Mouse (Mus musculus) c-Kit-positive CD71-positive TER-119-negative erythroid progenitor cells, embryonic 14.5 days (primary cell): ENCODE data around the gene Pcsk1n.

ENCODE experiments used
- DNase-seq: peaks from one replicate; pipeline ENCODE4 v3.0.0-alpha.2; 2013; ENCODE audit warnings: low read depth

Gene Pcsk1n

DNA sequence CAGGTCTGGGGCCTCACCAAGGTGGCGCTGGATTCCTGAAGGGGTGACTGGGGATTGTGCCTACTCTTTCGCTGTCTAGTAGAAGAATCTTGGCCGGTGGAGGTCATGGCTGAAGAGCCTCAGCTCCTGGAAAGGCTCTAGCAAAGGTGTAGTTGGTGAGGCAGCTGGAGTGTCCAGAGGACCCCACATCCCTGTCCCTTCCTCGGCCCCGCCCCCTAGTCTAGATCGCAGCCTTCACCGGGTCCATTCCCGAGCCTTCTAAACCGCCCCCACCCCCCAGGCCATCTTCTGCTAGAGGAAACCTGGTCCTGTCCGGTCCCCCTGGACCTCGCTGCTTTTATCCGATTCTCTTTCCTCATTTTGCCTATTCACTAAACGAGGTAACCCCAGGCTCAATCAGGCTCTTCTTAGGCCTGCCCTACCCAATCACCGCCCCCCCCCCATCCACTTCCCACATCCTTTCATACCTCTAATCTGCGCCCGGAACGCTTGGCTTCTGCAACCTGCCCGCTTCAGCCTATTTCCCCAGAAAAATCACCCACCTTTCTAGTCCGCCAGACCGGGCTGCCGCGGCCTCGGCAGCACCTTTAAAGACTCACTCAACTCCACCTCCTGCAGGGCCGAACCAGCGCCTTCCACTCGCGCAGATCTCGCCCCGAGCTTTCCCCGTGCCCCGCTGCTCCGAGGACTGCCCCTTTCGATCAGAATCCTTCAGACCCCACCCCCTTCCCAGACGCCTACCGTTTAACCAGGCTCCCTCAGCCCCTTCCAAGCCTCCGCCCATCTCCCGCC is 27.7 kb downstream of the Pcsk1n start, which contains the start of gene Hdac6:
TSS of gene Hdac6 (minus strand) at position 782 of the 792 bp plus-strand sequence.
- no peak for DNase-seq

DNA sequence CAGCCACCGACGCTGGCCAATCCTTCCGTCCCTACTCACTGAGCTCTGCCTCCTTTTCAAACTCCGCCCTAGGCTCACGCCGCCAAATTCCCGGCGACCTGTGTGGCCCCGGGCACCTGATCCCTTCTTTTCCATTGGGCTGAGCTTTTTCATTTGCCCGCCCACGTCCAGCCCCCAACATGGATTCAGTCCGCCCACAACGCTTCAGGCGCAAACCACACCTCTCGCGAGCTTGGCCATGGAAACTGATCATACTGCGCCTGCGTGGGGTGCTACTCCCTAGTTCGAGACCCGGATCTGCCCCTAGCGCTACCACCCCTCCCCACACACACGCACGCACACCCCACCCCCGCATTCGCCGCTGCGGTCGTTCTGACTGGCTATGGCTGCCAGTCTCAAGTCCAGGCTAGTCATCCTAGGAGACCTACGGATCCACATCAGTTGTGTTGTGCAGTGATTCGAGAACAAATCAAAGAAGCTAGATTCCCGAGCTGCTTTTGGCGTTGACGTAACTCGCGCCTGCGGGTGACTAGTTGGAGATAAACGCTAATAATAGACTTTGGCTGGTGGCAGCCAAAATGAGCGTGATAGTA is 28.4 kb downstream of the Pcsk1n start:
- peak; percentile 86 for DNase-seq

DNA sequence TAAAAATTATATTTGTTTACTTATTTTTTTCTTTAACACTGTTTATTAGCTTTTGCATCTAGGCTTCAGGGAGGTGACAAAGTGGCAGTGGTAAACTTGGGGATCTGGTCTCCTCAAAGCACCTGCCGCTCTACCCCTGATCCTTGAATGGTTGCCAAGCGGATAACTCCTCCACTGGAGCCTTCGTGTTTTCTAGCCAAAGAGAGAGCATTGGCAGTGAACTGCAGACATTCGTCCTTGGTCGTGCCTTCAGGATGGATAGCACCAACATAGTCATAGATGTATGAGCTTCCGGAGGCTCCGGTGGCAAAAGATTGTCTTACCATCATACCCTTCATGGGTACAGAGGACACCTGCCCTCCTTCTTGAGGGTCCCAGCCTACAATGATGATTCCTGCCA is 30.5 kb downstream of the Pcsk1n start:
- DNase-seq = no peak

DNA sequence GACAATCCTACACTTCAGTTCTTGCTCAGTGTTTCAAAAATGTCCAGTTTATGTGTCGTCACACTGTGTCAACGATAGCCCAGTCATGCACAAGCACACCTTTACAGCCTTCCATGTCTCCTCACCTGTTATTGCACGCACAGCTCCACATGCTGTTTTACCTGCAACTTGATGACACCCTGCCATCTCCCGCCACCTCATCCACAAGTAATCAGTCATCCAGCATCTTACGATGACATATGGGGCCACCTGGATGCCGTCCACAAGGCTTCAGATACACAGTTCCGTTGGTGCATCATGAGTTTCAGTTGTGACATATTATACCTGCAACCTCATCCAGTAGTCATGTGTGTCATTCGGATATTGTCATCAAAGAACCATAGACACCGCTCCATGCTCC is 39.2 kb downstream of the Pcsk1n start:
- no peak for DNase-seq

DNA sequence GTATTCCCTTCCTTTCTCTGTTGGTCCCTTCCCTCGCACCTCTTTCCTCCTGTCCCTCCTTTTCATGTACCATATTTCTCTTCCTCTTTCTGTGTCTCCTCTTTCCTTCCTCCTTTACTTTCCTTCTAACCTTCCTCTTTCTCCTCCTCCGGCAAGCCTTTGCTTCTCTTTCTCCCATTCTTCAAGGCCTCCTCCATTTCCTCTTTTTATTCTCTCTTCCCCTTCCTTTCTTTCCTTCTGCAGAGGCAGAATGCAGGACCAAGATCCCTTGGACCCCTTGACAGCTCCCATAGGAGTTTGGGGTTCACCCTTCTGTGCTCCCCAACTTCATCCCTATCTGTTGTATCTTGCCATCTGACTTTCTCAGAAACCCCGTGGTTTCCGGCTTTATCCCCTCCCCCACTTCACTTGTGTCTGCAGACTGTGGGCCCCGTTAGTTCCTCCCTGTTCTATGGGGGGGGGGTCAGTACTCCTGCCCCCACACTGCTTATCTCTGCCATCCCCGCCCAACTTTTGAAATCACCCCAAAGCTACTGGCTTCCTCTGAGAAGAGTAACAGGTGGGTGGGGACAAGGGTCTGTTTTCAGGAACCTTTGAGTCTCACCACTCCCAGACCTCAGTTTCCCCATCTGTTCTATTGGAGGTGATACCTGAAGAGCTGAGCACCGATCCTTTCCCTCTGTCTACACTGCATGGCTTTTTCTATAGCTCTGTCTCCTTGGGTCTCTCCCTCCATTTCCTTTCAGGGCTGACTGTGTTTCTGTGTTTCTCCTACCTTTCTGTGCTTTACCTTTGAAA is 44.4 kb downstream of the Pcsk1n start:
- DNase-seq = no peak

DNA sequence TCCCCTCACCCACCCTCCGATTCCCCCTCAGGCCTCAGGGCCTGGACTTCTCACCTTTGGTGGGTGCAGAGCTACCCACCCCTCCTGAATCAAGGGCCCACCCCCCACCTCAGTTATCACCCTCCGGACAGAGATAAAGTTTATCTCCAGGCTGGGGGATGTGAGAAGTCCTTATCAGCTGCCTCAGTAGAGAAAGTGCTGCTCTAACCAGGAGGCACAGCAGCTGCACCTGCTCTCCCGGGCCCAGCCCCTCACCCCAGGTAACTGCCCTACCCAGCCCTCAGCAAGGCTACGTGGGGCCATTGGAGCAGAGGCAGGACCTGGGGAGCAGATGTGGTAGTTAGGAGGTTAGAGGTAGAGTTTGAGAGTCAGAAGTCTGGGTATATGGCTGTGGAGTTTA is 46.5 kb downstream of the Pcsk1n start:
- no peak for DNase-seq

DNA sequence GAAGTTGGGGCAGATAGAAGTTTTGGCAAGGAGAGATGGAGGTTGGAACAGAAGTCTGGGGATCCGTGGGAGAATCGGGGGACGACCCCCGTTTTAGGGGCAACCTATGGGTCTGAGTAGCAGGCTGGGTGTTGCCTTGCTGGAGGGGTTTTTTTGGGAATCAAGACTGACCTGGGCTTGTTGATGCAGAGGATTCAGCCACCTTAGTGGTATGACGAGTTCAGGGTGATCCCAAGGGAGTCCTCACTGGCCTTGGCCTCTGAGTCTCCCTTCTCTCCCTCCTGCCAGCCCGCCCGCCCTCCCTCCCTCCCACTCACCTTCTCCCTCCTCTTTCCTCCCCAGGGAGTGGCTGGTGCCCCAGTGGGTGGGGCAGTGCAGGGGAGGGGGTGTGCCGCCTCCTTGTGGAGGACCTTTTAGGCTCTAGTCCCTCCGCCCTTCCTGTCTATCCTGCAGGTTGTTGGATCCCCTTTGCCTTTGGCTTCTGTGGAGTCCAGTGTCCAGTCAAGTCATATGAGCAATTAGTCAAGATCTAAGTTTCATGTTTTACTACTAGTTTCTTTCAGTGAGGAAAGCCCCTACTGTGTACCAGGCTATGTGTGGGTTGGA is 48.1 kb downstream of the Pcsk1n start:
- peak; percentile 54 for DNase-seq

DNA sequence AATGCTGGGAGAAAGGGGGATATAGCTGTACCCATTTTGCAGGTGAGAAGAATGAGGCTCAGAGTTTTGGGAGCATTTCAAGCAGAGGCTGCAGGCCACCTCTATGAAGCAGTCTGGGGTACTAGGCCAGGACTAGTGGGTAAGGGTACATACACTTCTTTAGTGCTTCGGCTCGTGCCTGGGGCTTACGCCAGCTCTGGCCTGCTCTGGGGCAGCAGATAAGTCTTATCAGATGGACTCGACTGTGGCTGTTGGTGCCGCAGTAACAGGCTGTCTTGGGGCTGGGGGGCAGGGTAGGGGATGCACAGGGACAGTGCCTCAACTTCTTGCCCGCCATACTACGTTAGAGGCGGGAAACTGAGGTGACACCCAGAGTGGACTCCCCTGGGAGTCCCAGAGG is 48.6 kb downstream of the Pcsk1n start:
- DNase-seq = no peak

DNA sequence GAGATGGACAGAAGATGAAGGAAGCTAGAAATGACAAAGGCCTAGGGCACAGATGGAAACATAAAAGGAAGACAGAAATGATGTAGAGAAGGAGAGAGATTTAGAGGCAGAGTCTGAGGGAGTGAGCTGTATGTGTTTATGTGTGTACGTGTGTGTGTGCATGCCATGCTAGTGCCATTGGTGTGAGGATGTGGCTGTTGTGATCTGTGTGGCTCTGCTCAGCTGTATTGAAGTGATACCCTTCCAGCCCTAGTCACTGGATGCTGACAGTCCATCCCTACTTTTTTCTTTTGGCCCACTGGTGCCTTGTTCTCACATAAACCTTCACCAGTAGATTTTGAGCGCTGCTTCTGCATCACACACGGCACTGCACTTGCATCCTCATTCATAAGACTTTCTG is 49.3 kb downstream of the Pcsk1n start:
- DNase-seq = no peak

DNA sequence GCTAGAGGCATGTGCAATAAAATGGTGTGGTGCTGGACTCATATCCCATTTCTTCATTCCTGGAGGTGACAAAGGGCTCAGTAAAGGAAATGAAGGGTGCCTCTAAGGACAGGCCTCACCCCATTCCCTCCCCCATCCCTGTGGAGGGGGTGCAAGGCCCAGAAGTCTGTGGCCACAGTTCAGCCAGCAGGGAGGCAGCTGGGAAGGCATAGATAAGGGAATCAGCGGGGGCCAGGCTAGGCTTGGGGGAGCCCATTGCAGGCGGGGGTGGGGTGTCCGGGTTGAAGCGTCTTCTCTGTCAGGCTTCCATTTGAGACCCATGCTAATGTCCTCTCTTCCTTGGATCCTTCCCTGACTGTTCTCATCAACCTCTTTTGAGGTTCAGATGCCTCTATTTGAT is 51.7 kb downstream of the Pcsk1n start:
- DNase-seq = peak; percentile 77
